In the genomic region with DNA sequence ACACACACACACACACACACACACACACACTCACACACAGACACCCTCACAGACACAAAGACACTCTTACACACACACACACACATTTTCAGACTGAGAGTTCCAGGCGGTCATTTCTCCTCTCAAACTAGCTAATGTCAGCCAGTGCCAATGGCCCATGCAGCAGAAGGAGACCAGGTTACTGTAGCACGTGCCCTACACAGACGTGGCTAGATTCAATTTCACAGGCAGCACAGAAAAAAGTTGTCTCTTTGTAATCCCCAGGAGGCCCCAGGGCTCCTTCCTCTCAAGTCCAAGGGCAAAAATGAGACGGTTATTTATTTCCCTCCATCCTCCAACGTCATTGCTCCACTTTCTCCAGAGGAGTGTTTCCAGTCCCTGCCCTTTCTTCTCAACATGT, we compare ENCODE assay signal across 17 mouse cellular contexts. TPM values are rescaled to one million over a fixed set of nuclear protein-coding genes. Genes with fewer than 3 reads are reported as not detected.
"Had no signal": no experiment of that assay in that cellular context is flagged by ENCODE, and none has a peak within 500 bp of the region (broad histone marks: within the 10 kb centered on the region; RNA-seq: fewer than 3 reads in every experiment).

No protein-coding gene starts in this region.

- H3K9ac ChIP-seq: neural tube, embryonic 12.5 days; neural tube, embryonic 13.5 days; neural tube, embryonic 15.5 days; stomach, embryonic 15.5 days had no signal

- H3K4me3 ChIP-seq: neural tube, embryonic 12.5 days; neural tube, embryonic 13.5 days; neural tube, embryonic 15.5 days; stomach, embryonic 15.5 days had no signal

- H3K27me3 ChIP-seq: neural tube, embryonic 12.5 days; neural tube, embryonic 15.5 days; stomach, embryonic 15.5 days had no signal

- H3K4me2 ChIP-seq: neural tube, embryonic 12.5 days; neural tube, embryonic 13.5 days; neural tube, embryonic 15.5 days; stomach, embryonic 15.5 days had no signal

- H3K36me3 ChIP-seq: neural tube, embryonic 12.5 days; neural tube, embryonic 13.5 days; neural tube, embryonic 15.5 days; stomach, embryonic 15.5 days had no signal

- H3K4me1 ChIP-seq: neural tube, embryonic 12.5 days; neural tube, embryonic 13.5 days; neural tube, embryonic 15.5 days; stomach, embryonic 15.5 days had no signal

- DNase-seq: retina, postnatal 1 day; right cerebral cortex, adult 18-20 months; right cerebral cortex, postnatal 14 days; right cerebral cortex, postnatal 25 days; right cerebral cortex, postnatal 4 days; thymus, adult 18-20 months; thymus, adult 2 months; thymus, postnatal 14 days; thymus, postnatal 25 days; thymus, postnatal 36 days; thymus, postnatal 4 days had no signal

- H3K9me3 ChIP-seq: neural tube, embryonic 12.5 days; neural tube, embryonic 13.5 days; neural tube, embryonic 15.5 days; stomach, embryonic 15.5 days had no signal

- H3K27ac ChIP-seq: neural tube, embryonic 12.5 days; neural tube, embryonic 13.5 days; neural tube, embryonic 15.5 days; stomach, embryonic 15.5 days; stomach, postnatal 0 days had no signal

RNA-seq across cellular contexts. Expression of gene Pax5, which starts 31.6 kb away (rescaled TPM):
- polyA plus RNA-seq: stomach, embryonic 14.5 days; stomach, postnatal 0 days had no signal
